Mouse (Mus musculus) cerebellum, adult (tissue): ENCODE measurements around the gene Tbx15.
"Not testable (repeated sequence)": the region's sequence is repeated elsewhere in the genome, so short reads cannot be mapped to it uniquely, and the experiment has no call there.

Experiments used
- ATAC-seq: cut with Nextera tagmentation; 2 replicates; pipeline ENCODE4 v1.9.2; 2017; ENCODE audit warnings: mild to moderate bottlenecking, moderate library complexity, mixed read lengths; ENCODE audit not compliant: insufficient number of reproducible peaks, low FRiP score, low TSS enrichment

The Tbx15 gene

DNA sequence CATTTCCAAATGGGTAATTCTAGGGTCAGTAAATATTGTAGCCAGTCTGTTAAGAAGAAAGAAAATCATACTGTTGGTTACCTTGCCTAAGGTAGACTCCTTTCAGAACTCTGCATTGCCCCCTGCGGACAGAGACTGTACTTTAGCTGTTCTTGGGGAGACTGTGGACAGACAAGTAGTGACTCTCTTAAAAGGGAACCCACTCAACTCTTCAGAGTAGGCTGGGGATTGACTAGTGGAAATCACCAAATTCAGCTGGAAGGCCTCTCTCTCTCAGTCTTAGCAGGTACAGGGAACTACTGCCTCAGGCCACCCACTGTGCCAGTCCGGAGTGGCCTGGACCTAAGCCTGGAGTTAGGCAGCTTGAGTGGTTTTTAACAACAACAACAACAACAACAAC, 21.8 kb downstream of the Tbx15 start:
- ATAC-seq, result no peak

DNA sequence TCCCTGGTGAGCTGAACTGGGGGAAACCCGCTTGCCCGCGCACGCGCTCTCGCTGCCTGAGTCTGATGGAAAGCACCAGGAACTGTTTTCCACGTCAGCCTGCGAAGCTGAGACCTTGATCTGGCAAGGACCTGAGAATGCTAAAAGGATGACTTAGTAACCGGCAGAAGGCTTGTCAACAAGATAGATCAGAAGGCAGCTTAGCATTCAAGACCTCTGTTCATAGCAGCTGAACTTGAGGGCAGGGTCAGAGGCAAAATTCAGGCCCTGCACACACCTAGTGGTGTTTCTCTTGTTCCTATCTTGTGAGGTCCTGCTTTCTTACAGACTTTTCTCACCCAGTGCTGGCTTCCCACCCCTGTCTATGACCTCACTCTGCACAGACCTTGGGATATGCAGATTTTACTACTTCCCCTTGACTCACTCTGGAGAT, 23.3 kb downstream of the Tbx15 start:
- ATAC-seq, result no peak

DNA sequence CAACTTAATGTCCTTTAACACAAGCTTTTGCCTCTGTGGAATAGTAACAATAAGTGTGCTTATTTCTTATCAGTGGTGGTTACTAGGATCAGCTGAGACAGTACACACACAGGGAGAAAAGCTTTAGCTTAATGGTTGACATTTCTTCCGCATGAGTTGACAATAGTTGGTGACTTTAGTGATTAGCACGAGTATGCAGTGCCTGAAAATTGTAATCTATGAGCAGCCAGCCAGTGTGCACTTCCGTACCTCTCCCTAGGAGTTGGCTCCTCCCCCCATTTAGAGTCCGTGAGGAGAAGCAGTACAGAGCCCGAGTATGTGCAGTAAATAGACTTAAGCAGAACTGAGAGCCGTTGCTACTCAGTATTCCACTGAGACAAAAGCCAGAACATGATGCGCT, 24.5 kb downstream of the Tbx15 start:
- no peak for ATAC-seq

DNA sequence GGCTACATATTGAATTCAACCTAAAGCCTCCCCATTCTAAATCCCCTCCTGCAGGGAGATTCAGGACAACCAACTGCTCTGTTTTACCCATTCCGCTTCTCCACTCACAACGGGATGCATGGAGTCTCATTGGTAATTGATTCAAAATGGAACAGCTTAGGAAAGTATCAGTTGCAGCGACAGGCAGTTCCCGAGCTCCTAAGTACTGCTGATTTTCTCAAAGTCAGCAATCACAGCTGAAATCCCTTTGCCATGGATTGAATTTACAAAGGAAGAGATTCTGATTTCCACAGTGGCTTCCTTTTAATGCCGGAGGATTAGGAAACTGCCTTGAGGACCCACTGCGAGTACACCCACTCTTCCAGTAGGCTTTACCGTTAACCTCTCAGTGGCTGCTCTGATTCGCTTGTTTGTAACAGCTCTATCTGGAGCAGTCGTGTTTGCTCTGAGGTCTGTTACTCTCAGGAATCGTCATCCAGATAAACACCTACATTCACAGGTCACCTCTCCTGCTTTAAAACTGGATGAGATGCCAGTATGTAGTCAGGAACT, 26.6 kb downstream of the Tbx15 start:
- no peak for ATAC-seq

DNA sequence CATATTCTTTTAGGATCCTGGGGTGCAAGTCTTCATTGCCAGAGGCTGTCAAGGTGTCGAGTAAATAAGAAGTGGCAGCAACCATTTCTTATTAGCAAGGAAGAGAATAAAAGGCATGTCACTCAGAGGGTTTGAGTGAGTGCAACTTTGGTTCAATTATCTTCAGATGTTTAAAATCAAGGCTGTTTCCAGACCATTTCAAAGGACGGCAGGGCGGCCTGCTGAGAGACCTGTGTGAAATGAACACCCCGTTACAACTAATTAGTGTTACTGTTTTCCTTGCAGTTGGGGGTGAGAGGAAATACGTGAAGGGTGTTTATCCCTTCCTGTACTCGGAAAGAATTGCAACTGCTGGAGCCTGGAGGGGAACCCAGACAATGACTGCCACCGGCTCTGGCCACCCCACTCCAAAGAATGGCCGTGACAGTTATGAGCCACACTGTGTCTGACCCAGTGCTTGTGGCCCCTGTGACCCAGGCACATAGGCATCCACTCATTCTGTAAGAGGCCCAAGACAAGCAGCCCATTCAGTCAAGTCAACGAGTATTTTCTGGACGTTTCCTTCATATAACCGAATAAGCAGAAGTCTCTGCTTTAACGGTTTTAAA, 37.9 kb downstream of the Tbx15 start:
- no peak for ATAC-seq

DNA sequence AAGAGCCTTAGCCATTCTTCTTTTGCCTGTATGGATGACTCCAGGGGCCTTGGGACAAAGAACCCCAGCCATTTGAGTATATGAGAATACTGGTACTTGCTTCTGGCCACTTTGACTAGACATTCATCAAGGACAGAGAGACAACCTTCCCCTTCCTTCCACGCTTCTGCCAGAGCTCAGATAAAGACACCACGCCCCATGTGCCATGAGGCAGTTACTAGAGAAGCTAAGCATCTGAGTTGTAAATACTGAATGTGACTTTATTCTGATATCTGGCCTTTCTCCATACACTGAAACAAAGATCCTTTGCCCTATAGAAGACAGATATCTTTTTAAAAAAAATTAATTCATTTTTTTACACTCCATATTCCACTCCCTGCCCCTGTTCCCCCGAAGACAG, 39.5 kb downstream of the Tbx15 start:
- no peak for ATAC-seq

DNA sequence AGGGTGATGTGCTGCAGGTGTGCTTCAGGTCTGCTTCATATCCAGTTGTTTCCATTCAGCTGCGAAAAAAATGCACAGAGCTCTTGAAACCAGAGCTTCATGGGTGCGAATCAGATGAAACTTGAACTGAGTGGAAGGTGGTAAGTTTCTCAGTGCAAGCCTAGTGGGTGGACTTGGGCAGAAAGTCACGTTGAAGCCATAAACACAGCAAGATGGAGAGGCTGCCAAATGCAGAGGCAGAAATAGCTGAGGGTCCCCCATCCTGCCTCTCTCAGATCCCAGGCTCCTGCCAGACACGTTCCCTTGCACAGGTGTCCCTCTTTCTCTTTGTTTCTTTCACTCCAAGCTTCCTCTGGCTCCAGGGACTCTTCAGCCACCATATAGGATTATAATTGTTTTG, 41.3 kb downstream of the Tbx15 start:
- ATAC-seq, result no peak

DNA sequence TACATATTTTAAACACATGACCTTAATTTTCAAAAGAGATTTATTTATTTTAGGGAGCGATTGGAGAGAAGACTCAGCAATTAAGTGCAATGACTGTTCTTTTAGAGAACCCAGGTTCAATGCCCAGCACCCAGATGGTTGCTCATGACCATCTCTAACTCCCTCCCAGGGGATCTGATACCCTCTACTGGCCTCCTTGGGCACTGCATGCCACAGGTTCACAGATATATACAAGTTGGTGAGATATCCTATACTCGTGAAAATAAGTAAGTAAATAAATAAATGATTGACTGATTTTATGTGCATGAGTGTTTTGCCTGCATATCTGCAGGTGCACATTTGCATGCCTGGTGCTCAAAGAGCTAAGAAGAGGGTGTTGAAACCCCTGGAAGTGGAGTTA, 48.1 kb downstream of the Tbx15 start:
- no peak for ATAC-seq

DNA sequence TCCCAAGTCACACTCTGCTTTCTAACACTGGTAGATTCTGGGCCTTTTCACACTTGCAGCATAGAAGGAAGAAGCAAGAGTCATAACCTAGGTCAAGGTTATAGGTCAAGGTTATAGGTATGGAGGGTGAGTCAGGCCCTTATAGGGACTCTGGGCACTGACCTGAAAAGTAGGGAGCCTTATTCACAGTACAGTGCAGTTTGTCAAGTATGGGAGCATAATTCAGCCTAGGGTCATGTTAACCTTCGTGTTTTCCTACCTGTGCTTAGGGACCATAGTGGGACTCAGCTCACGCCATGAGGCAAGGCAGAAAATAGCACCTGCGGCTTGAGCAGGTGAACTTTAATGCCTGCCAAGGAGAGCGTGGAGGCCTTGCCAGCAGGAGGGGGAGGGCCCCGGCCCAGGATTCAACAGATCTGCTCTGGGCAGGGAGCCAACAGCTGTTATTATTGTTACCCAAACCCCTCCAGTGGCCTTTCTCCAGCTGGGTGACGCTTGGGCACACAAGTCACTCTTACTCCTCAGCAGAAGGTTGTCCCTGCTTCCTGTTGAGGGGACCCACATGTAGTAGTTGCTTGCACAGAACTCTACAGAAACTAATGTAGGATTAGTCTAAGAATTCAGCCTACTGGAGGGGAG, 50.0 kb downstream of the Tbx15 start:
- no peak for ATAC-seq

DNA sequence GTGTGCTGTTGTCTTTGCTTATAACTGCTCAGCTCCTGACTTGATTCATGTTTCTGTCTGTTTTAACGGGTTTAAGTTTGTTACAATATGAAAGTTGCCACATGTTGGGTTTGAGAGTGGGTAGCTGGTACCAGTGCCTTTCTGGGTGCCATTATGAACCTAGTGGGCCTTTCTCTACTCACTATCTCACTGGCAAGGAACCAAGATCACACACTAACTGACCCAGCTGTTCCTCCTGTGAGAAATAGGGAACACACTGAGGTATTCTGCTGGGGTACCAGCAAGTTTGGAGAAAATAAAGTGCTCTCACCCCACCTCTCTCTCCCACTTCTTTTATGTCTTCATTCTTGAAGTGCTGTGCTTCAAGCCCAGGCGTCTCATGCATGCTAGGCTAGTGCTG, 50.7 kb downstream of the Tbx15 start:
- no peak for ATAC-seq

DNA sequence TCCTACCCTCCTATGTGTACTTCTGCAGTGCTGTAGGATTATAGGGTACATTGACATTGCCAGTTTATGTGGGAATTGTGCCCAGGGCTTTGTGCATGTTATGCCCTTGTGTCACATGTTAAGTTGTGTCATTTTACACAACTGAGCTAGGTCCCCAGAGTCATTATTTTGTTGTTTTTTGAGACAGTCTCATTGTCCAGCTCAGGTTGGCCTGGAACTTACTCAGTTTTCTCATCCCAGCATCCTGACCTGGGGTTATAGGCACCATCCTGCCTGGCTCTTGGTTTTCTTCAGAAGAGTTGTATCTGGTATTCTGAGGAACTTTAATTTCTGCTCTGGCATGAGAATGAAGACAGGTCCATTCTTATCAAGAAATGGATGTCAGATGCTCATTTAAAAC, 51.2 kb downstream of the Tbx15 start:
- no peak for ATAC-seq

DNA sequence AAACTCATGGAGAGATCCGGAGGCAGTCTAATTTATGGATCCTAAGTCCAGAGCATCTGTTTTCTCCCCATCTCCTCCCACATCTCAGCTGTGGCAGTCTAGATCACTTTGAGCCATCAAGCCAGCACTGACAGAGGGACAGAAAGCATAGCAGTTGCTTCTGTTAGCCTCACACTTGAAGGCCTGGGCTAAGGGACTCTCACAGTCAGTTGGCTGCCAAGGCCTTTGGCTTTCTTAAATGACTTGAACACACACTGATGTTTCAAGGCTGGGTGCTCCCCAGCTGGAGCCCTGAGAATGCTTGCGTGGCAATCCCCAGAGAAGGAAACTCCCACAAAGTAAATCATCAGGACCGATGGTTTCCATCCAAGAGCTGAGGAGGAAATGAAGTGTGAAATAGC, 52.4 kb downstream of the Tbx15 start:
- no peak for ATAC-seq

DNA sequence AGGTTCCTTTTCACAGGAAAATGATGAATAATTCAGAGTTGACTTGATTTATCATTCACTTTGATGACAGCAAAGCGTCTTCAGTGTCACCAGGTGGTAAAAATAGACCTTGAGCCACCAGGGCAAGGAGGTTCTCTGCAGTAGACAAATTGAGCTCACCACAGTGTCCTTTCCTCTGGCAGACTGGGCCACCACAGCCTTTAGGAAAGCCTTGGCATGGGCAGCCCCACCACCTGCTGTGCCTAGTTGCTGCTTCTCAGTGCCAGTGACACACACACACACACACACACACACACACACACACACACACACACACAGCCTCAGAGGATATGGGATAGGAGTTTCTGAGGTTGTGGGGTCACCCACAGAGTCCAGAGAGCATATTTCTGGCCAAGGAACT, 54.0 kb downstream of the Tbx15 start:
- not testable (repeated sequence) for ATAC-seq

DNA sequence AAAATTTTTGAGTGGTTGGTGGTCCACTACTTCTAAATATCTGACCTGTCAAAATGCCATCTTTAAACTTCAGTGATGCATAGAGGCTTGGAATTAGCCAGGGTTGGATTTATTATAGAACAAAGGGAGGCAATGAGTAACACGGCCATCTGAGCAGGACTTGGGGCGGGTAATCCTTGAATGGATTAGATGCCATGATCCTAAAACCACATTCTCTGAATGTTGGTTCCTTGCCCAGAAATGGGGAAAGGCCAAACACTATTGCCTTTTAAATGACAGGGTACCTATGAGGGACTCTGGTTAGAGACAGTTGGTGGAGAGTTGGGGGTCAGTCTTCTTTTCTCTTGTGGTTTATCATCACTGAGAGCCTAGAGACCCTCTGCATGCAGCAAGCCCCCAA, 55.1 kb downstream of the Tbx15 start:
- no peak for ATAC-seq

DNA sequence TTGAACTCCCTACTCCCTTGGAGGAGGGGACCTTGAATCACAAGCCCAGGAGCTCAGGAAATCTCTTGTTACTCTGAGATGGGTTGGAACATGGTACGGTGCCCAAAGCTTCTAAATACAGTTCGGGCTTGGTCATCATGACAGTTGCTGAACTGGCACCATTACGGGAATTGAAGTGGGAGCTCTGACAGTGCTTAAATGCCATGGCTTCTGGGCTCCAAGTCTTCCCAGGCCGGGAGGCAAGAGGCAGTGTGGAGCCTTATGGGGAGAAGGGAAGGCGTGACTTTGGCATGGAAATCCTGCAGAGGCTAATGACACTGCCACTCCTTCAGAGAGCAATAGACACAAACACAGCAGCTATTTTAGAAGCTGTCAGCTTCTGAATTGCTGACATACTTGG, 56.0 kb downstream of the Tbx15 start:
- no peak for ATAC-seq

DNA sequence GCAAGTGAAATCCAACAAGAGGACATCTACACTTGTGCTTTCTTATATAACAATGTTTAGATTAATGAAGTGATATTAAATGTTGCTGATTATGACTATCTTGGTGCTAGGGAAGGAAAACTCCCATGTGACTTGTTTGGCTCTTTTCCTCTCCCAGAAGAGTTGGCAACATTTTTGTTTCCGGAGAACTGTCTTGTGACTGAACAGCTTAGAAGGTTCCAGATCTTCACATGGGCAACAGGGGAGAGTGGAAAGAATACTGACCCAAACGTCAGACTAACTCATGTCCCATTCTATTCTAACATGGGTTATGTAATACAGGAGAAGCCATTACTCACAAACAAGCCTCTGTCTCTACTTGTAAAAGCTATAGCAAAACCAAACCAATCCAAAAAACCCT, 60.7 kb downstream of the Tbx15 start:
- ATAC-seq, result no peak

DNA sequence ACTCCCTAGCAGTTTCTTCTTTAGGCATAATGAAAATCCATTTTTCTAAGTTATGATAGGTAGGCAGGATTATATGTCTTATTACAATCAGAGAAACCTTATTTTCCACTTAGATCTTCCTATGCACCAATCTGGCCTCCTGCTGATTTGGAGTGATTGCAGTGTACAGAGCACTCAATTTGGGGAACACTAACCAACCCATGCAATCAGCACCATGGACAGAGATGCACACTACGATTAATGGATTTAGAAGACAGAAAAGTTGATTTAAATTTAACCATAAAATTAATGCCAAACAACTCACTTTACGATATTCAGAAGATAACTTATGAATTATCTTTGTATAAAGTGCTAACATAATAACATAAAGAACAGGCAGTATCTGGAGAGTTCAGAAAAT, 70.7 kb downstream of the Tbx15 start:
- ATAC-seq, result no peak

DNA sequence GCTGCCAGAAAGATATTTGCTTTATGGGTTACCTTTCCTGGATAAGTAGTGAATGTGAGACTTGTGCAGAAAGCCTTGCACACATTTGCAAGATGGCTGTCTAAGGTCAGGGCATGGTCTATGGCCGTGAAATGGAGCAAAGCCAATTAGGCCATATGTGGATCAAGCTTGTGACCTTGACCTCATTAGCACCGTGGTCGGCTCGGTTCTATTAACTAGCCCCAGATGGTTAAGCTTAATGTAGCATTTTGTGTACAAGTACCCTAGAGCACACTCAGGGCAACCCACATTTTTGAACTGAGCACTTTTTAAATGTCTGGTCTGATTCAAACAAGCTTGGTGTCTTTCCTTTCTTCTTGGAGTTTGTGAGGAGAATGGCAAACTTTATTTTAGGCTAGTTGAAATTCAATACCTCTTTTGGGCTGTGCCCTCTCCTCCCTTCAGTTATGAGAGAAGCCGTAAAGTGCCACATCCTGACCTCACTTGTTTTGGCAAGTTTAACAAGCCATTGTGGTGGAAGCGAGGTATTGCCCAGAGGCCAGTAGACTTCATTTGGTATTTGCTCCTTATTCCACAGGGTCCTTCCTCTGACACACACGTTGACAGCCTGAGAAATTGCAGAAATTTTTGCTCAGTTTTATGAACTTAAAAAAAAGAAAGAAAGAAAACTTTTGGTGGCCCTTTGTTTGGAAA, 71.9 kb downstream of the Tbx15 start:
- no peak for ATAC-seq

DNA sequence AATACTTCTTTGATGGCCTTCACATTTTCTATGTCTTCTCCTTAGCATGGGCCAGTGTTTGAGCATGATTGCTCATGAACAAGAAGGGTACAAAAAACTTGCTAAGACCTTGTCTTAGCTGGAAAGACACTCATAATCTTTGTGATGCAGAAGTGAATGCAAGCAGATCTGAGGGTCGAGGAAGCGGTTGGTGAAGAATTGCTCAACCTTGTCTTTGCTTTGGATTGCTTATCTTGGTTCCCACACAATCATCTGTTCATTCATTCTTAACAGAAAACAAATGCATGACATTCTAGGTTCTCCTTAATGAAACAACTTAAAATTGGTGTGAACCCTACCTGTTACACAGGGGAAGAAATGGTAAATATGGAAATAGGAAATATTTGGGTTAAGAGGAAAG, 82.2 kb downstream of the Tbx15 start:
- no peak for ATAC-seq

DNA sequence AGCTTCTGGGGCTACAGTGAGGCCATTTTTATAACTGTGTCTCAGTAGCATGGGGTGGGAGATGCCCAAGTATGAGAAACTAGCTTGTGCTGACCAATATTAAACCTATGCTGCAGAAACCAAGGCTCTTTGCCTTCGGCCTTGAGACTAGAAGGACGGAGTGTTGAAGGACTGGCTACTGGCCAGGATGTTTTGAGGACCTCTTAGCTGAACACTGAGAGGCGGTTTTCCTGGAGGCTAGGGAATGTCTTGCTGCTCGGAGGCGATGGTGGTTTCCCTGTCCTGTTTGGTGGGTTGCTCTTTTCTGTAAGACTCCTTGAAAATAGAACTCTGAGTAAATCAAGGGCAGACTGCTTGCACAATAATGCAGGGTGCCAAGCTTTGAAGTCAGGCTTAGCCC, 89.1 kb downstream of the Tbx15 start:
- no peak for ATAC-seq

DNA sequence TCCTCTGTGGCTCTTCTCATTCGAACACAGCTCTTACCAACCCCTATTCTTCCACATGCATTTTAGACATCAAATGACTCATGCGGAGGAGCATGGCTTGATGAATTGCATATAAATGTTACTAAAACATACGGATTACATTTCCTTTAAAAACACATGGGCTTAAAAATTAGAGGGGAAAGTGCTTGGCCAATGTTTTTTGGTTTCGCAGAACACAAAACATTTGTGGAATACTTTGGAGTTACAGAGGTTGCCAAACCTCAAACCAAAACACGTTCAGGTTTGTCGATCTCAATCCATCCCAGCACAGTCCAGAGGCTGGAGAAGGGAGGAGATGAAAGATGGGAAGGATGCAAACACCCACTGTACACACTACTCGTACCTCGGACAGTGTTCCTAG, 90.9 kb downstream of the Tbx15 start:
- no peak for ATAC-seq

DNA sequence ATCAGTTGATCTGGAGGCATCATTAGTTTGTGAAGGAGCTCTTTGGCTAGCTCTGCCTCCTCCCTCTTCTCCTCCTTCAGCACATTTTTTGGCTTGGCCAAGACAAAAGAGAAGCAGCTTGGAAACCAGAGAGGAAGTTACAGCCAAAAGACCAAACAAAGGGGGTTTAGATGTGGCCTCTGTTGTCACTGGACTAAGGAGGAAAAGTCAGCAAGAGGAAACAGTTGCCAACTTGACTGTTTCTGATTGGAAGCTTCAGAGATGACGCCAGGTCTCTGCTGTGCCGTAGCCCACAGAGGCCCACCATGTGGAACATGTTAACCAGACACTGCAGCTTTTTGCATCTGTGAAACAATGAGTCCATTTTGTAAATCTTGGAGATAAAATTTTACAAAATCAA, 96.7 kb downstream of the Tbx15 start:
- no peak for ATAC-seq
